ENCODE assay signal across 8 mouse cellular contexts in genomic region chr11:109721781-109722446, GRCm38 (mm10). TPM values are rescaled to one million over a fixed set of nuclear protein-coding genes. Genes with fewer than 3 reads are reported as not detected.
DNase-seq lines count a peak whose midpoint lies in the region; ATAC-seq and TF ChIP-seq lines count a peak whose summit lies in the region.

Gene Fam20a, minus strand, starts transcription at chr11:109722279.

- peak within 1 kb of the TSS; percentile 35 for H3K4me3 ChIP-seq in C2C12 (ENCODE audit: insufficient read depth, poor library complexity, severe bottlenecking)
- peak within 1 kb of the TSS; percentile 52 for H3K4me3 ChIP-seq in embryonic facial prominence, embryonic 15.5 days (replicated peaks)
- peak within 1 kb of the TSS; percentile 54 for H3K4me3 ChIP-seq in heart, embryonic 13.5 days
- peak within 1 kb of the TSS; percentile 54 for H3K4me3 ChIP-seq in kidney, embryonic 15.5 days (replicated peaks)
- peak within 1 kb of the TSS; percentile 48 for H3K4me3 ChIP-seq in limb, embryonic 15.5 days
- peak within 1 kb of the TSS; percentile 45 for H3K4me3 ChIP-seq in midbrain, embryonic 15.5 days

- DNase-seq in adrenal gland, postnatal 36 days, result peak; percentile 67 to 81
- DNase-seq in telencephalon, adult 2 months (ENCODE audit: low read depth, low spot score), result peak; percentile 16

- under 1% methylated on average over 31 of the region's 31 CpGs for WGBS in embryonic facial prominence, embryonic 15.5 days
- under 1% methylated on average over 31 of the region's 31 CpGs for WGBS in heart, embryonic 13.5 days
- WGBS in kidney, embryonic 15.5 days, result under 1% methylated on average over 31 of the region's 31 CpGs
- WGBS in limb, embryonic 15.5 days, result 1% methylated on average over 31 of the region's 31 CpGs
- WGBS in midbrain, embryonic 15.5 days, result 1% methylated on average over 31 of the region's 31 CpGs

- peak within 1 kb of the TSS; percentile 96 for H3K4me2 ChIP-seq in embryonic facial prominence, embryonic 15.5 days (replicated peaks)
- H3K4me2 ChIP-seq in heart, embryonic 13.5 days, result peak within 1 kb of the TSS; percentile 91
- H3K4me2 ChIP-seq in kidney, embryonic 15.5 days, result peak within 1 kb of the TSS; percentile 98
- peak within 1 kb of the TSS; percentile 89 for H3K4me2 ChIP-seq in limb, embryonic 15.5 days
- H3K4me2 ChIP-seq in midbrain, embryonic 15.5 days, result peak within 1 kb of the TSS; percentile 83

- peak within 1 kb of the TSS; percentile 28; the same call in 1 of the 2 replicates for H3K27ac ChIP-seq in embryonic facial prominence, embryonic 15.5 days (replicated peaks)
- H3K27ac ChIP-seq in heart, embryonic 13.5 days (replicated peaks), result no peak within 1 kb of the TSS; the same call in 1 of the 2 replicates
- H3K27ac ChIP-seq in kidney, embryonic 15.5 days, result peak within 1 kb of the TSS; percentile 70
- peak within 1 kb of the TSS; percentile 60 for H3K27ac ChIP-seq in limb, embryonic 15.5 days
- no peak within 1 kb of the TSS for H3K27ac ChIP-seq in midbrain, embryonic 15.5 days

- peak within 1 kb of the TSS; percentile 66 for H3ac ChIP-seq in C2C12 (ENCODE audit: control insufficient read depth, insufficient read length, low read depth)

- no peaks in the 10 kb centered on the region for H3K9me3 ChIP-seq in embryonic facial prominence, embryonic 15.5 days (replicated peaks)
- H3K9me3 ChIP-seq in heart, embryonic 13.5 days, result no peaks in the 10 kb centered on the region
- H3K9me3 ChIP-seq in kidney, embryonic 15.5 days (replicated peaks), result no peaks in the 10 kb centered on the region
- no peaks in the 10 kb centered on the region for H3K9me3 ChIP-seq in limb, embryonic 15.5 days
- no peaks in the 10 kb centered on the region for H3K9me3 ChIP-seq in midbrain, embryonic 15.5 days

- no peaks in the 10 kb centered on the region for H3K79me3 ChIP-seq in C2C12 (ENCODE audit: low read depth)

- no peaks in the 10 kb centered on the region for H3K36me3 ChIP-seq in C2C12 (ENCODE audit: control insufficient read depth, insufficient read depth)
- H3K36me3 ChIP-seq in embryonic facial prominence, embryonic 15.5 days, result no peaks in the 10 kb centered on the region
- H3K36me3 ChIP-seq in heart, embryonic 13.5 days, result no peaks in the 10 kb centered on the region
- H3K36me3 ChIP-seq in kidney, embryonic 15.5 days, result no peaks in the 10 kb centered on the region
- no peaks in the 10 kb centered on the region for H3K36me3 ChIP-seq in limb, embryonic 15.5 days
- no peaks in the 10 kb centered on the region for H3K36me3 ChIP-seq in midbrain, embryonic 15.5 days (replicated peaks)

- ATAC-seq in embryonic facial prominence, embryonic 15.5 days (ENCODE audit: insufficient number of reproducible peaks, low FRiP score, low TSS enrichment, low read depth), result peak; percentile 62; the same call in 1 of the 2 replicates
- peak; percentile 51; the same call in 1 of the 2 replicates for ATAC-seq in heart, embryonic 13.5 days (ENCODE audit: extremely low read depth, insufficient number of reproducible peaks, low FRiP score, low TSS enrichment)
- peak; percentile 69 for ATAC-seq in kidney, embryonic 15.5 days (replicated peaks; ENCODE audit: low FRiP score)
- no peak for ATAC-seq in limb, embryonic 15.5 days (ENCODE audit: insufficient number of reproducible peaks, low FRiP score, low TSS enrichment, low read depth)
- peak; percentile 76 for ATAC-seq in midbrain, embryonic 15.5 days (replicated peaks)

- H3K4me1 ChIP-seq in embryonic facial prominence, embryonic 15.5 days, result peaks cover 26% of the 10 kb centered on the region
- H3K4me1 ChIP-seq in heart, embryonic 13.5 days, result peaks cover 32% of the 10 kb centered on the region
- peaks cover 23% of the 10 kb centered on the region for H3K4me1 ChIP-seq in kidney, embryonic 15.5 days
- H3K4me1 ChIP-seq in limb, embryonic 15.5 days, result peaks cover 29% of the 10 kb centered on the region
- H3K4me1 ChIP-seq in midbrain, embryonic 15.5 days, result peaks cover 17% of the 10 kb centered on the region

- TF ChIP-seq CTCF in C2C12 (IDR thresholded peaks at IDR 0.05; ENCODE audit: control insufficient read depth, insufficient read depth, insufficient read length), result no peak

- no peaks in the 10 kb centered on the region for H3K27me3 ChIP-seq in C2C12 (ENCODE audit: control insufficient read depth, insufficient read depth, insufficient read length)
- peaks cover 19% of the 10 kb centered on the region for H3K27me3 ChIP-seq in embryonic facial prominence, embryonic 15.5 days
- H3K27me3 ChIP-seq in heart, embryonic 13.5 days (replicated peaks), result peaks cover 15% of the 10 kb centered on the region
- peaks cover 30% of the 10 kb centered on the region for H3K27me3 ChIP-seq in kidney, embryonic 15.5 days
- peaks cover 20% of the 10 kb centered on the region for H3K27me3 ChIP-seq in limb, embryonic 15.5 days
- H3K27me3 ChIP-seq in midbrain, embryonic 15.5 days (replicated peaks), result peaks cover 6% of the 10 kb centered on the region

- H3K79me2 ChIP-seq in C2C12 (ENCODE audit: control insufficient read depth, insufficient read depth), result no peaks in the 10 kb centered on the region

- H3K9ac ChIP-seq in embryonic facial prominence, embryonic 15.5 days, result peak within 1 kb of the TSS; percentile 42
- H3K9ac ChIP-seq in heart, embryonic 13.5 days, result peak within 1 kb of the TSS; percentile 69
- H3K9ac ChIP-seq in kidney, embryonic 15.5 days, result peak within 1 kb of the TSS; percentile 51
- H3K9ac ChIP-seq in limb, embryonic 15.5 days, result peak within 1 kb of the TSS; percentile 44
- peak within 1 kb of the TSS; percentile 35 for H3K9ac ChIP-seq in midbrain, embryonic 15.5 days

TF ChIP-seq in C2C12, 6 proteins besides CTCF, POLR2A, EP300 and RAD21:
- TF ChIP-seq MAX (IDR thresholded peaks at IDR 0.05) (no peak), CEBPB (IDR thresholded peaks at IDR 0.05; ENCODE audit: low read depth) (no peak), FOSL1 (IDR thresholded peaks at IDR 0.05; ENCODE audit: insufficient read depth, low read length, poor library complexity, severe bottlenecking) (no peak), MYOG (IDR thresholded peaks at IDR 0.05; ENCODE audit: control insufficient read depth, extremely low read depth, insufficient read length) (no peak), USF1 (IDR thresholded peaks at IDR 0.05; ENCODE audit: low read depth) (no peak), MYOD1 (IDR thresholded peaks at IDR 0.05; ENCODE audit: control insufficient read depth, insufficient read length, low read depth) (peak; percentile 47)

RNA-seq across cellular contexts. Expression of gene Fam20a, which starts in this region (rescaled TPM):
- polyA plus RNA-seq in C2C12 (2012; fragmentation: generic; extraction: Trizol), result 5.4 TPM
- total RNA-seq in adrenal gland, postnatal 36 days (2021), result 1 to 10 TPM; 2.2 to 4.1 TPM
- 6.8 and 7.6 TPM in 2 replicates for polyA plus RNA-seq in embryonic facial prominence, embryonic 15.5 days (2015; fragmentation: Nextera tagmentation; extraction: Ambion mirVana)
- 1.6 and 2.3 TPM in 2 replicates for polyA plus RNA-seq in heart, embryonic 13.5 days (2015; fragmentation: Nextera tagmentation; extraction: Ambion mirVana)
- 2.3 and 2.5 TPM in 2 replicates for polyA plus RNA-seq in kidney, embryonic 15.5 days (2015; fragmentation: Nextera tagmentation; extraction: Ambion mirVana)
- polyA plus RNA-seq in limb, embryonic 15.5 days (2015; fragmentation: Nextera tagmentation; extraction: Ambion mirVana), result 7.2 and 8.2 TPM in 2 replicates
- polyA plus RNA-seq in midbrain, embryonic 15.5 days (2015; fragmentation: Nextera tagmentation; extraction: Ambion mirVana), result 4.1 and 4.3 TPM in 2 replicates

Comparison
In these comparisons a context has a peak if more than half of its experiments do, and no peak if none do; other contexts are left out.
1. H3K27ac ChIP-seq: peak in embryonic facial prominence, embryonic 15.5 days (single experiment), kidney, embryonic 15.5 days (single experiment) and limb, embryonic 15.5 days (single experiment); none in heart, embryonic 13.5 days (single experiment) and midbrain, embryonic 15.5 days (single experiment).
2. Peak in every context shown above with its lines, with median percentiles within 50 percentile points of each other: H3K4me3 ChIP-seq, H3K4me2 ChIP-seq and H3K9ac ChIP-seq.